Mouse (Mus musculus): ENCODE results near the gene Smndc1. TPM values are rescaled to one million over a fixed set of nuclear protein-coding genes. Genes with fewer than 3 reads are reported as not detected.
"Not testable (repeated sequence)": the region's sequence is repeated elsewhere in the genome, so short reads cannot be mapped to it uniquely, and the experiment has no call there.

Gene Smndc1
- polyA plus RNA-seq, 1 experiment from 2014 or later, result 38.2 TPM

GRCm38 (mm10) chr19:53394956-53395355 lies 4.6 kb upstream of the Smndc1 start:
- ATAC-seq (ENCODE audit: insufficient read depth, low FRiP score, low read depth), result not testable (repeated sequence)

GRCm38 (mm10) chr19:53394552-53394951 lies 4.2 kb upstream of the Smndc1 start:
- no peak overlapping the region for H3K4me2 ChIP-seq
- H3K9ac ChIP-seq, result no peak overlapping the region
- H3K36me3 ChIP-seq, result no peaks in the 10 kb centered on the region
- no peak overlapping the region for H3K27ac ChIP-seq
- H3K4me3 ChIP-seq (replicated peaks), result no peak overlapping the region
- ATAC-seq (ENCODE audit: insufficient read depth, low FRiP score, low read depth), result no peak
- 13% methylated on average over 7 of the region's 7 CpGs for WGBS
- H3K27me3 ChIP-seq (replicated peaks), result no peaks in the 10 kb centered on the region
- no peaks in the 10 kb centered on the region for H3K9me3 ChIP-seq
- peaks cover 8% of the 10 kb centered on the region for H3K4me1 ChIP-seq

More at GRCm38 (mm10) chr19:53394956-53395355, 4.6 kb upstream of the Smndc1 start:
- not testable (repeated sequence) for H3K4me3 ChIP-seq (replicated peaks); H3K36me3 ChIP-seq; H3K9me3 ChIP-seq; H3K4me1 ChIP-seq; H3K27ac ChIP-seq; H3K4me2 ChIP-seq; H3K27me3 ChIP-seq (replicated peaks); H3K9ac ChIP-seq
- WGBS, result 68% methylated on average over 3 of the region's 3 CpGs

- Histone ChIP-seq H3K27me3 (replicated peaks) (no peaks in the 10 kb centered on the region), H3K4me1 (peaks cover 12% of the 10 kb centered on the region), H3K9me3 (no peaks in the 10 kb centered on the region), H3K36me3 (no peaks in the 10 kb centered on the region), H3K27ac (no peak overlapping the region), H3K9ac (no peak overlapping the region), H3K4me2 (no peak overlapping the region), H3K4me3 (replicated peaks) (no peak overlapping the region)
- ATAC-seq (ENCODE audit: insufficient read depth, low FRiP score, low read depth), result no peak
Observed at GRCm38 (mm10) chr19:53393646-53394045, 3.3 kb upstream of the Smndc1 start.

DNA sequence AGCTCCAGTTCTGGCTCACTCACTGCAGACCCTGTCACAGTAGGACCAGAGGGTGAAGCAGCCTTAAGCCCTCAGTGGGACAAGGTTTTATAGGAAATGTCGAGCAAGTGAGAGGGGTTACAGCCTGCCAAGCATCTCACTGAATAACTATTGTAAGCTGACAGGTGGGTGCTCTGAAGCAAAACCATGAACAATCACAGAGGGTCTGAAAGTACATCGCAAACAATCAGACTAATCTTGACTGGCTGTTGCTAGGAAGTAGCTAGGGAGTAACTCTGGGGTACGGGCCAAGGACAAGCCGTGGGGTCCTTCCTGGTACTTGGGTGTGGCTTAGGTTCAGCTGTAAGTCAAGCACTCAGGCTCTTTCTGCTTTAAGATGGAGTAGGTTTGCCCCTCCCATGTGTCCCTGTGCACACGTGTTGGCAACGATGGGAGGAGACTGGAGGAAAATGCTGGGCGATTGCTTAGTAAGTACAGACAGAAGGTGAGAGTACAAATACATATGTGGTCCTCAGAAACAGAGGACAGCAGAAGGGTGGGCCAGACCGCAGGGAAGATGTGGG lies 2.5 kb upstream of the Smndc1 start:
- no peaks in the 10 kb centered on the region for H3K27me3 ChIP-seq (replicated peaks)
- WGBS, result 59% methylated on average over 8 of the region's 8 CpGs
- H3K9ac ChIP-seq, result no peak overlapping the region
- no peak overlapping the region for H3K4me2 ChIP-seq
- no peaks in the 10 kb centered on the region for H3K9me3 ChIP-seq
- H3K36me3 ChIP-seq, result peaks cover 6% of the 10 kb centered on the region
- no peak overlapping the region for H3K4me3 ChIP-seq (replicated peaks)
- H3K4me1 ChIP-seq, result peaks cover 12% of the 10 kb centered on the region
- H3K27ac ChIP-seq, result peak overlapping the region; percentile 36; the same call in 1 of the 2 replicates
- ATAC-seq (ENCODE audit: insufficient read depth, low FRiP score, low read depth), result no peak

- H3K9me3 ChIP-seq, result no peaks in the 10 kb centered on the region
- WGBS, result 78% methylated on average over 5 of the region's 5 CpGs
- H3K9ac ChIP-seq, result no peak overlapping the region
- H3K36me3 ChIP-seq, result peaks cover 9% of the 10 kb centered on the region
- peak overlapping the region; percentile 68 for H3K4me2 ChIP-seq
- no peaks in the 10 kb centered on the region for H3K27me3 ChIP-seq (replicated peaks)
- ATAC-seq (ENCODE audit: insufficient read depth, low FRiP score, low read depth), result no peak
- peaks cover 12% of the 10 kb centered on the region for H3K4me1 ChIP-seq
- H3K4me3 ChIP-seq (replicated peaks), result peak overlapping the region; percentile 100
- H3K27ac ChIP-seq, result no peak overlapping the region; the same call in 1 of the 2 replicates
Observed at GRCm38 (mm10) chr19:53391787-53392186, 1.4 kb upstream of the Smndc1 start.

DNA sequence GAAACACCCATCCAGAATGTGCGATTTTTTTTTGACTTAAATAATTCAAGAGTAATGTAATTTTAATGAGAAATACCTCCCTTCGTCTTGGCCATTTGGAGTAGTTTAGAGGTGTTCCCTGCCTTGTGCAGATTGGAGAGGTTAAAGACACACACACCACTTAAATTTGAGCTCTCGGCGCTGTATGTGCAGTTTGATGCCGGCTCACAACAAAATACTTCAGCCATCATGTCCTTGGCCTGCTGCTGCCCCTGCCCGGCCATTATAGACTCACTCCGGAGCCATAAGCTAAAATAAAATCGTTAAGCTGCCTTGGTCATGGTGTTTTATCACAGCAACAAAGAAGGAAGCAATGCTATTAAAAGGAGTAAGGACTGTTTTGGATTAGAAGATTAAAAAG lies 1.0 kb upstream of the Smndc1 start:
- no peaks in the 10 kb centered on the region for H3K9me3 ChIP-seq
- H3K4me3 ChIP-seq (replicated peaks), result peak overlapping the region; percentile 100
- peak overlapping the region; percentile 68 for H3K4me2 ChIP-seq
- no peak overlapping the region for H3K9ac ChIP-seq
- H3K36me3 ChIP-seq, result peaks cover 9% of the 10 kb centered on the region
- H3K27me3 ChIP-seq (replicated peaks), result no peaks in the 10 kb centered on the region
- H3K4me1 ChIP-seq, result peaks cover 12% of the 10 kb centered on the region
- peak overlapping the region; percentile 90 for H3K27ac ChIP-seq
- ATAC-seq (ENCODE audit: insufficient read depth, low FRiP score, low read depth), result no peak
- 42% methylated on average over 8 of the region's 8 CpGs for WGBS

DNA sequence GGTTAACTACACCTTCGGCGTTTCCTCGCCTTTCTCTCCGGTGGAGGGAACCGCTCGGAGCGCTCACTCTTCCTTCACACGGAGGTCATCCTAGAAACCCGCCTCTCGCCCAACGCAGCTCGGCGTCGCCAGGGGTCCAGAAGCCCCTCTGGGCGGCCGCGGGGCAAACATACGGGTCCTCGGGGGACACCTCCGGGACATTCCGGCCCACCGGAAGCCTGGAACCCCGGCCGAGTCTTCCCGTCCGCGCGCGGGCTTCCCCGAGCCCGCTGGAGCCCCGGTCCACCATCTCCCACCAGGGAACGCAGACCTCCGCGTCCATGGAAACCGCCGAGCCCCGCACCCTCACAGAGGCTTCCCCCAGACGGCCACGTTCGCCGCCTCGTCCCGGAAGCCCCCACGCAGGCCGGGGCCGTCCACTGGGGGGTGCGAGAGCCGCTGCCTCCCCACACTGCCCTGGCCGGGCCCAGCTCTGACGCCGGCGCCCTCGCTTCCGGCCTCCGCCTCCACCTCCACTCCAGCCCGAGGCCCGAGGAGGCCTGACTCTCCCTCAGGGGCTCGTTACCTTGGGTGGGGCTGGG lies 437 bp downstream of the Smndc1 start:
- under 1% methylated on average over 59 of the region's 59 CpGs for WGBS
- Histone ChIP-seq H3K27me3 (replicated peaks) (no peaks in the 10 kb centered on the region), H3K9me3 (no peaks in the 10 kb centered on the region), H3K9ac (peak overlapping the region; percentile 97), H3K4me1 (peaks cover 12% of the 10 kb centered on the region), H3K36me3 (peaks cover 11% of the 10 kb centered on the region), H3K27ac (peak overlapping the region; percentile 98), H3K4me3 (replicated peaks) (peak overlapping the region; percentile 100), H3K4me2 (peak overlapping the region; percentile 54)
- ATAC-seq (ENCODE audit: insufficient read depth, low FRiP score, low read depth), result peak; percentile 84

GRCm38 (mm10) chr19:53389417-53389816 lies 961 bp downstream of the Smndc1 start:
- no peaks in the 10 kb centered on the region for H3K9me3 ChIP-seq
- H3K4me3 ChIP-seq (replicated peaks), result peak overlapping the region; percentile 100
- H3K27me3 ChIP-seq (replicated peaks), result no peaks in the 10 kb centered on the region
- peaks cover 11% of the 10 kb centered on the region for H3K36me3 ChIP-seq
- peak overlapping the region; percentile 97 for H3K9ac ChIP-seq
- peaks cover 12% of the 10 kb centered on the region for H3K4me1 ChIP-seq
- 15% methylated on average over 6 of the region's 6 CpGs for WGBS
- H3K27ac ChIP-seq, result peak overlapping the region; percentile 98
- peak overlapping the region; percentile 54 for H3K4me2 ChIP-seq
- ATAC-seq (ENCODE audit: insufficient read depth, low FRiP score, low read depth), result no peak

DNA sequence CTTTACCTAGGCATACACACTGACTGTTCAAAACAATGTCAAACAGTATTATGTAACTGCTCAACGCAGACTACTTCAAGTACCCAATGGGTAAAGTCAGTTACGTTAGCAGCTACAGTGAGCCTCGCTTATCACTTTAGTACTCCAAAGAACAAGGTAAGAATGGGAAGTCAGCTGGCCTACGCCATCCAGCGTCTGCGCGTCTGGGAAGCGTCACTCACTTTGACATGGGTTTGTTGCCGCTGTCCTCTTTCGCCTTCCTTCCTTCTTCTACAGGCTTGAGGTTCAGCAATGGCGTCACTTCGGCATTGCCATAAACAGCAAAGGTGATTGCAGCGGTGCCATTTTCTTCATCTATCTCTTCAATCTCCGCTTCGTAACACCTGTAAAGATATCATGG lies 7.0 kb downstream of the Smndc1 start:
- Histone ChIP-seq H3K4me3 (replicated peaks) (no peak overlapping the region), H3K4me2 (no peak overlapping the region), H3K9ac (no peak overlapping the region), H3K27ac (no peak overlapping the region), H3K27me3 (replicated peaks) (no peaks in the 10 kb centered on the region), H3K9me3 (no peaks in the 10 kb centered on the region), H3K4me1 (no peaks in the 10 kb centered on the region), H3K36me3 (peaks cover 24% of the 10 kb centered on the region)
- WGBS, result 94% methylated on average over 15 of the region's 15 CpGs
- ATAC-seq (ENCODE audit: insufficient read depth, low FRiP score, low read depth), result no peak

DNA sequence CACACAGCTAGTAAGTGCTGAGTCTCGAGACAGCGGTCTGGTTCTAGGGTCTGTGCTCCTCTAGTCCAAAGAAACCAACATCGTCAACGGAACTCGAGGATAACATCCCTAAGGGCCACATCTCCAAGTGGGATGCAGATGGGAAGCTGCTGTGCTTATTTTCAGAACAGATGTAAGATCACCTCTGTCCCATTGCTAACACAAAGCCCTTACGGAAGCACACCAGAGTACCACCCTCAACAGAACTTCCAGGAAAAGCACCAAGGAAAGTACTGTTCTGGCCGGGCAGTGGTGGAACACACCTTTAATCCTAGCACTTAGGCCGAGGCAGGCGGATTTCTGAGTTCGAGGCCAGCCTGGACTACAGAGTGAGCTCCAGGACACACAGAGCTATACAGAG lies 12.0 kb downstream of the Smndc1 start:
- Histone ChIP-seq H3K27ac (no peak overlapping the region), H3K36me3 (peaks cover 26% of the 10 kb centered on the region), H3K4me1 (no peaks in the 10 kb centered on the region), H3K27me3 (replicated peaks) (no peaks in the 10 kb centered on the region), H3K4me3 (replicated peaks) (no peak overlapping the region), H3K9ac (no peak overlapping the region), H3K4me2 (no peak overlapping the region), H3K9me3 (no peaks in the 10 kb centered on the region)
- WGBS, result 91% methylated on average over 10 of the region's 10 CpGs
- no peak for ATAC-seq (ENCODE audit: insufficient read depth, low FRiP score, low read depth)

DNA sequence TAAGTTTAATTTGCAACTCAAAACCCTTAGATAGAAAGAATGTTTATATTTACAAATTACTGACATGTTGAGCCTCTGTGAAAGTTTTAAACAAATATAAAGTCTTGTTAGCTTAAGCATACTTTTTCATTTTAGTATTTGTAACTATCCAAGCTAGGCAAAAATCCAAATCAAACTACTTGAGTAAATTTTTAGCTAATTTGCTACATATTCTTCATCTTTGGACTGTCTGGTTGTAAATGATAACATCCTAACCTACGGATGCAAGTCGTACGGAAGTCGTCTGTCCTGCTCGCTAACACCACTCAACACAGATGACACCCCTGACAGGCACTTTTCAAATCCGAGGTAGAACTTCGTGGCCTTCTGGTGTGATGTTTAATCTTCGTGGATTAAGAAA lies 12.7 kb downstream of the Smndc1 start:
- Histone ChIP-seq H3K27ac (no peak overlapping the region), H3K4me2 (no peak overlapping the region), H3K4me3 (replicated peaks) (no peak overlapping the region), H3K9ac (no peak overlapping the region), H3K4me1 (no peaks in the 10 kb centered on the region), H3K9me3 (no peaks in the 10 kb centered on the region), H3K27me3 (replicated peaks) (no peaks in the 10 kb centered on the region), H3K36me3 (peaks cover 19% of the 10 kb centered on the region; the same call in 1 of the 2 replicates)
- ATAC-seq (ENCODE audit: insufficient read depth, low FRiP score, low read depth), result no peak
- WGBS, result 73% methylated on average over 8 of the region's 8 CpGs

GRCm38 (mm10) chr19:53375816-53376215 lies 14.6 kb downstream of the Smndc1 start:
- H3K4me2 ChIP-seq, result no peak overlapping the region
- no peaks in the 10 kb centered on the region for H3K4me1 ChIP-seq
- no peak overlapping the region for H3K27ac ChIP-seq
- H3K4me3 ChIP-seq (replicated peaks), result no peak overlapping the region
- no peaks in the 10 kb centered on the region for H3K27me3 ChIP-seq (replicated peaks)
- H3K9ac ChIP-seq, result no peak overlapping the region
- no peaks in the 10 kb centered on the region for H3K9me3 ChIP-seq
- 90% methylated on average over 9 of the region's 9 CpGs for WGBS
- peaks cover 21% of the 10 kb centered on the region for H3K36me3 ChIP-seq
- ATAC-seq (ENCODE audit: insufficient read depth, low FRiP score, low read depth), result no peak
